Comparison of ENCODE assay signal across 9 mouse cellular contexts in genomic region chr5:36141112-36141511, GRCm38 (mm10).
DNase-seq lines count a peak whose midpoint lies in the region; ATAC-seq lines count a peak whose summit lies in the region.
"Had no signal": no experiment of that assay in that cellular context is flagged by ENCODE, and none has a peak within 500 bp of the region (broad histone marks: within the 10 kb centered on the region; RNA-seq: fewer than 3 reads in every experiment).

No protein-coding gene starts in this region.

- H3K9ac ChIP-seq in forebrain, embryonic 13.5 days: no peak overlapping the region
- H3K9ac ChIP-seq in forebrain, embryonic 11.5 days (ENCODE audit: low read length): no peak overlapping the region
- H3K9ac ChIP-seq in neural tube, embryonic 13.5 days: no peak overlapping the region
- no peak overlapping the region for H3K9ac ChIP-seq in liver, embryonic 12.5 days
- H3K9ac ChIP-seq: embryonic facial prominence, embryonic 13.5 days had no signal

- DNase-seq in forebrain, embryonic 11.5 days (ENCODE audit: low spot score): no peak
- no peak for DNase-seq in neural tube, embryonic 10.5 days (ENCODE audit: extremely low spot score, low spot score)
- peak; percentile 66 to 67 for DNase-seq in kidney, postnatal 25 days
- DNase-seq in thymus, adult 18-20 months: peak; percentile 15 to 45
- no peak for DNase-seq in urinary bladder, postnatal 4 days (ENCODE audit: low spot score in 2 of 2)

- H3K27me3 ChIP-seq in forebrain, embryonic 13.5 days: peaks cover 24% of the 10 kb centered on the region
- H3K27me3 ChIP-seq in forebrain, embryonic 11.5 days (ENCODE audit: control insufficient read depth, insufficient read depth, low read length): no peaks in the 10 kb centered on the region
- peaks cover 14% of the 10 kb centered on the region for H3K27me3 ChIP-seq in neural tube, embryonic 13.5 days
- no peaks in the 10 kb centered on the region for H3K27me3 ChIP-seq in liver, embryonic 12.5 days (replicated peaks)
- H3K27me3 ChIP-seq: embryonic facial prominence, embryonic 13.5 days had no signal

- H3K36me3 ChIP-seq in forebrain, embryonic 13.5 days (ENCODE audit: poor library complexity, severe bottlenecking): no peaks in the 10 kb centered on the region
- no peaks in the 10 kb centered on the region for H3K36me3 ChIP-seq in forebrain, embryonic 11.5 days (ENCODE audit: control insufficient read depth, insufficient read depth, low read length)
- no peaks in the 10 kb centered on the region for H3K36me3 ChIP-seq in neural tube, embryonic 13.5 days
- no peaks in the 10 kb centered on the region for H3K36me3 ChIP-seq in liver, embryonic 12.5 days
- H3K36me3 ChIP-seq: embryonic facial prominence, embryonic 13.5 days had no signal

- ATAC-seq in forebrain, embryonic 13.5 days: peak; percentile 9; the same call in 1 of the 2 replicates
- no peak for ATAC-seq in forebrain, embryonic 11.5 days (replicated peaks; ENCODE audit: low FRiP score)
- ATAC-seq in neural tube, embryonic 13.5 days (ENCODE audit: low read depth): peak; percentile 45; the same call in 1 of the 2 replicates
- ATAC-seq in liver, embryonic 12.5 days: no peak

- peaks cover 11% of the 10 kb centered on the region for H3K4me1 ChIP-seq in forebrain, embryonic 13.5 days
- no peaks in the 10 kb centered on the region for H3K4me1 ChIP-seq in forebrain, embryonic 11.5 days (replicated peaks; ENCODE audit: control insufficient read depth, insufficient read depth, low read length)
- peaks cover 23% of the 10 kb centered on the region for H3K4me1 ChIP-seq in neural tube, embryonic 13.5 days (replicated peaks)
- H3K4me1 ChIP-seq in liver, embryonic 12.5 days: peaks cover 3% of the 10 kb centered on the region; the same call in 1 of the 2 replicates

- no peak overlapping the region for H3K27ac ChIP-seq in forebrain, embryonic 13.5 days
- no peak overlapping the region for H3K27ac ChIP-seq in forebrain, embryonic 11.5 days (ENCODE audit: low read depth, low read length)
- no peak overlapping the region for H3K27ac ChIP-seq in neural tube, embryonic 13.5 days (replicated peaks)
- H3K27ac ChIP-seq in liver, embryonic 12.5 days: no peak overlapping the region
- H3K27ac ChIP-seq: embryonic facial prominence, embryonic 13.5 days had no signal

- WGBS in forebrain, embryonic 13.5 days: 83% methylated on average over 4 of the region's 4 CpGs
- WGBS in forebrain, embryonic 11.5 days: 93% methylated on average over 4 of the region's 4 CpGs
- WGBS in neural tube, embryonic 13.5 days: 94% methylated on average over 4 of the region's 4 CpGs
- 72% methylated on average over 4 of the region's 4 CpGs for WGBS in liver, embryonic 12.5 days (ENCODE audit: insufficient replicate concordance)

- H3K4me3 ChIP-seq in forebrain, embryonic 13.5 days: no peak overlapping the region
- no peak overlapping the region for H3K4me3 ChIP-seq in forebrain, embryonic 11.5 days (ENCODE audit: low read depth, low read length)
- no peak overlapping the region for H3K4me3 ChIP-seq in neural tube, embryonic 13.5 days
- H3K4me3 ChIP-seq in liver, embryonic 12.5 days: no peak overlapping the region
- H3K4me3 ChIP-seq: embryonic facial prominence, embryonic 13.5 days had no signal

- no peaks in the 10 kb centered on the region for H3K9me3 ChIP-seq in forebrain, embryonic 13.5 days (replicated peaks)
- no peaks in the 10 kb centered on the region for H3K9me3 ChIP-seq in forebrain, embryonic 11.5 days (ENCODE audit: control insufficient read depth, low read length)
- no peaks in the 10 kb centered on the region for H3K9me3 ChIP-seq in neural tube, embryonic 13.5 days
- no peaks in the 10 kb centered on the region for H3K9me3 ChIP-seq in liver, embryonic 12.5 days (replicated peaks)
- H3K9me3 ChIP-seq: embryonic facial prominence, embryonic 13.5 days had no signal

- no peak overlapping the region for H3K4me2 ChIP-seq in forebrain, embryonic 13.5 days
- H3K4me2 ChIP-seq in forebrain, embryonic 11.5 days (ENCODE audit: low read depth, low read length, severe bottlenecking): no peak overlapping the region
- no peak overlapping the region for H3K4me2 ChIP-seq in neural tube, embryonic 13.5 days
- no peak overlapping the region for H3K4me2 ChIP-seq in liver, embryonic 12.5 days
- H3K4me2 ChIP-seq: embryonic facial prominence, embryonic 13.5 days had no signal

Comparison
In these comparisons a context has a peak if more than half of its experiments do, and no peak if none do; other contexts are left out.
1. ATAC-seq: peak in forebrain, embryonic 13.5 days (single experiment) and neural tube, embryonic 13.5 days (single experiment); none in forebrain, embryonic 11.5 days (single experiment) and liver, embryonic 12.5 days (single experiment).
2. DNase-seq: peak in kidney, postnatal 25 days (2 of 2) and thymus, adult 18-20 months (2 of 2); none in forebrain, embryonic 11.5 days (single experiment), neural tube, embryonic 10.5 days (single experiment) and urinary bladder, postnatal 4 days (0 of 2).